Mouse (Mus musculus): ENCODE measurements around the gene Gad1. TPM values are rescaled to one million over a fixed set of nuclear protein-coding genes. Genes with fewer than 3 reads are reported as not detected.
A peak's percentile ranks its signal among the peaks of the same experiment; 100 is the strongest.

The Gad1 gene
- polyA plus RNA-seq, 1 experiment from 2014 or later: 0.71 TPM

DNA sequence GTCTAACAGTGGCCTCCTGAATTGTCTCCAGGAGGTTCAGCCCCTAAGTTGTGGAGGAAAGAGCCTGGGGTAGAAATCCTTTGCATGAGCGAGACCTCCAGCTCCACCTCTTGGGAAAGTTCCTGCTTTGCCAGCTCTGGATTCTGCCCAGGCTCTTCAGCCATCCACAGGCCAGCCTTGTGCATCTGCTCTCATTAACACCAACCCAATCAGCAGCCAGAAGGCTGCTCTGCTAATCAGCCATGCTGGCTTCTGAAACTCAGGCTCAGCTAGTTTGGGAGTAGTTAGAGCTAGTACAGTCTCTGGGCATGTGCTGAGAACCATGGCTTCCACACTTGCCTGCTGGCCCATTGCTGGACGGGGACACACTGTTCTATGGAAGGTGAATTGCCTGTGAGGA, 43.0 kb downstream of the Gad1 start:
- no peak for ATAC-seq (ENCODE audit: insufficient number of reproducible peaks, low FRiP score, low TSS enrichment, low read depth)

DNA sequence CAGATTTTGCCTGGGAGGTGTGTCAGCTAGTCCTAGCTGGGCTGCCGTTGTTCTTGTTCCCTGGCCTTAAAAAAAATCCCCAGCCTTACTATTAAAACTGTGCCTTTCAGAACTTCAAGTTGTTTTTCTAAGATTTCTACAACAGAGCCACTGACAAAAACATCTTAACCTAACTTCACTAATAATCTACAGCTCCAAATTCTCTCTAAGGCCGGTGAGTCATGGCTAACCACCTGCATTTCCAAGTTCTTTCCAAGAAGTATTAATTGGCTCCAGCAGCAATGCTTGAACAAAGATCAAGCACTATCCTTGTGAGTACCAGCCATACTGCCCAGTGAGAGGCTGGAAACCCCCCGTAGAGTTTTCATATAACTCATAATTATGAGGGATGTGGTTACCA, 56.9 kb downstream of the Gad1 start:
- Histone ChIP-seq H3K27ac (replicated peaks) (no peak overlapping the region), H3K9me3 (replicated peaks) (no peaks in the 10 kb centered on the region), H3K4me1 (no peaks in the 10 kb centered on the region), H3K9ac (no peak overlapping the region), H3K4me2 (replicated peaks) (no peak overlapping the region), H3K4me3 (replicated peaks) (no peak overlapping the region), H3K27me3 (no peaks in the 10 kb centered on the region), H3K36me3 (no peaks in the 10 kb centered on the region)
- 56% methylated on average over 3 of the region's 3 CpGs for WGBS
- ATAC-seq (ENCODE audit: insufficient number of reproducible peaks, low FRiP score, low TSS enrichment, low read depth): no peak

More for the DNA sequence above, 43.0 kb downstream of the Gad1 start:
- Histone ChIP-seq H3K4me2 (replicated peaks) (no peak overlapping the region), H3K4me3 (replicated peaks) (no peak overlapping the region), H3K36me3 (no peaks in the 10 kb centered on the region), H3K27ac (replicated peaks) (no peak overlapping the region), H3K27me3 (no peaks in the 10 kb centered on the region), H3K9ac (no peak overlapping the region), H3K4me1 (no peaks in the 10 kb centered on the region), H3K9me3 (replicated peaks) (no peaks in the 10 kb centered on the region)
- WGBS: 58% methylated on average over 2 of the region's 2 CpGs

DNA sequence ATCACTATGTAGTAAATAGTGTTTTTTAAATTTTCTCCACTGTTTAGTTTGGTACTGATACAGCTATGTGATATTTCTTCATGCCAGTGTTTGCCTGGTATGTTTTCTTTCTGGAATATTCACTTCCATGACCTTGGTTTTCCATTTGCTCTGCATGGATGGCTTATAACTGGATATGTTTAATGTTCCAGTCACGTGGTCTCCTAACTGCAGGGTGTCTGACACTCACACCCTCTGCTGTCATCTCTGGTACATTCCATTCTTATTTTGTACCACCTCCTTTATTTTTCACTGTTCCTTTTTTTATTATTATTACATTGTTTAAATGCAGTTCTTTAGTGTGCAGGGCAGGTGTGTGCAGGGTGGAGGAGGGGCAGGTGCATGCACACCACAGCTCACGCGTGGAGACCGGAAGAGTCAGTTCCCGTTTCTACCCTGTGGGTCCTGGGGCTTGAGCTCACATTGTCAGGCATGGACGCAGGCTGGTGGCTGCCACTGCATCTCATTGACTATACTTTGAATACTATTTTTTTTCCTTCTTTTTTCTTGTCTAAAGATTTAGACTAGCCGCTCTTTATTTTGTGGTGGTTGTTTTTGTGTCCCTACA, 62.0 kb downstream of the Gad1 start:
- Histone ChIP-seq H3K9ac (no peak overlapping the region), H3K4me1 (no peaks in the 10 kb centered on the region), H3K27me3 (no peaks in the 10 kb centered on the region), H3K4me3 (replicated peaks) (no peak overlapping the region), H3K9me3 (replicated peaks) (no peaks in the 10 kb centered on the region), H3K4me2 (replicated peaks) (no peak overlapping the region), H3K36me3 (no peaks in the 10 kb centered on the region), H3K27ac (replicated peaks) (no peak overlapping the region)
- ATAC-seq (ENCODE audit: insufficient number of reproducible peaks, low FRiP score, low TSS enrichment, low read depth): no peak
- 79% methylated on average over 7 of the region's 7 CpGs for WGBS

DNA sequence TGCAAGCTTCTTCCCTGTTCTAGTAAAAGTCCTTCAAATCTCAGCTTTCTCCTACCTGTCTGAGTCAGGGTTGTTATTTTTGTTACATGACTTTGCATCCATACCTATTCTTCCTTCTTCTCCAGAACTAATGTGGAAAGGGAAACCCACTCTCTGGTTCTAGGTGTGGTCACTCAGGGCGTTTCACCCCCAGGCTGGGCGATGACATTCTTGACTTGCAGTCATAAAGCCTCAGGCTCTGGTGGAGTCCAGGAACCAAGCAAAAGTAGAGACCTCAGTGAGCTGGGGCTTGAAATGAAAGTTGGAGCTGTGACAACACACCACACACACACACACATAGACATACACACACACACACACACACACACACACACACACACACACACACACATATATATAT, 63.2 kb downstream of the Gad1 start:
- Histone ChIP-seq H3K4me2 (replicated peaks) (no peak overlapping the region), H3K9me3 (replicated peaks) (no peaks in the 10 kb centered on the region), H3K4me3 (replicated peaks) (no peak overlapping the region), H3K36me3 (no peaks in the 10 kb centered on the region), H3K4me1 (no peaks in the 10 kb centered on the region), H3K27ac (replicated peaks) (no peak overlapping the region), H3K9ac (no peak overlapping the region), H3K27me3 (no peaks in the 10 kb centered on the region)
- ATAC-seq (ENCODE audit: insufficient number of reproducible peaks, low FRiP score, low TSS enrichment, low read depth): no peak
- 76% methylated on average over 2 of the region's 2 CpGs for WGBS

DNA sequence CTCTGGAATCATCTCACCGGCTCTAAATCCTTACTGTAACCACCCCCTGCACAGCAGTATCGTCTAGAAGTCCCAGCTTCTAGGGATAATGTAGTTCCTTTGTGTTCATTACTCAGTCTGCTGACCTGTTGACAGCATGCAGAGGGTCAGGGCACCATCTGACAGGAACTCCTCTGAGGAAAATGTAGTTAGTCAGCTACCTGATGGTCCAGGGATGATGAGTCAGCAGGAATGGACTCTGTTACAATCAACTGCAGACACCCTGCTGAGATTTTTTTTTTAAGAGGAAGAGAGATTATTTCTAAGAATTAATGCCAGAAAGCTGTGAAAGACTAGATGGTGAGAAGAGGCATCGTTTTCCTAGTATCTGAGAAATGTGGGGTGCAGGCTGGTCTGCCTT, 63.7 kb downstream of the Gad1 start:
- Histone ChIP-seq H3K4me1 (no peaks in the 10 kb centered on the region), H3K27me3 (no peaks in the 10 kb centered on the region), H3K4me3 (replicated peaks) (no peak overlapping the region), H3K4me2 (replicated peaks) (no peak overlapping the region), H3K27ac (replicated peaks) (no peak overlapping the region), H3K9ac (no peak overlapping the region), H3K9me3 (replicated peaks) (no peaks in the 10 kb centered on the region), H3K36me3 (no peaks in the 10 kb centered on the region)
- ATAC-seq (ENCODE audit: insufficient number of reproducible peaks, low FRiP score, low TSS enrichment, low read depth): no peak
- WGBS: 60% methylated on average over 3 of the region's 3 CpGs

DNA sequence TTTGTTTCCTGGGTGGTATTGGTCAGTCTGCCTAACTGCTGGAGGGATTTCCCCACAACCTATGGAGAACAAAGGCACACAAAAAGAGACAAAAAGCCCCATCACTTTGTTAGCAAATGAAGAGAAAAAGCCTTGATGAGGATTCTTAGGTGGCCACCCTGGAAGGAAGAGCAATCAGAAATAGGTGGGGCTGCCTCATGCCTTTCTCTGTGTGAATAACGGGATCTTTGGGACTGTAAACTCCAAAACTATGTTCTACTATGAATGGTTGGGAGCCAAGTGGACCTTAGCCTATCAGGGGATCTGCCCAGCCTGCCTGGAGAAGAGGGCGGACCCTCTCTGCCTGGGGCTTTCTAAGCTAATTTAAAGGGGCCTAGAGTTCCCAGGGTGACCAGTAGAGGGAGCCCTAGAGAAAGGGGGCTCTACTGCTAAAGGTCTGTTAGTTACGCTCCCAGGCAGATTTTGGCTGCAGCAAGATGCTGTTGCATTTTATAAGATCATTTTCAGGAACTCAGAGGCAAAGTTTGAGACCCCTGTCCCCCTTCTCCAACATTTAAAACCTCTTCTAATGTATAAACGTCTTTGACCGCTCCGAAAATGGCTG, 66.5 kb downstream of the Gad1 start:
- H3K4me3 ChIP-seq (replicated peaks): no peak overlapping the region
- H3K9me3 ChIP-seq (replicated peaks): no peaks in the 10 kb centered on the region
- WGBS: 84% methylated on average over 6 of the region's 6 CpGs
- H3K4me2 ChIP-seq (replicated peaks): no peak overlapping the region
- no peaks in the 10 kb centered on the region for H3K27me3 ChIP-seq
- ATAC-seq (ENCODE audit: insufficient number of reproducible peaks, low FRiP score, low TSS enrichment, low read depth): no peak
- no peak overlapping the region for H3K9ac ChIP-seq
- H3K36me3 ChIP-seq: no peaks in the 10 kb centered on the region
- no peak overlapping the region for H3K27ac ChIP-seq (replicated peaks)
- no peaks in the 10 kb centered on the region for H3K4me1 ChIP-seq

DNA sequence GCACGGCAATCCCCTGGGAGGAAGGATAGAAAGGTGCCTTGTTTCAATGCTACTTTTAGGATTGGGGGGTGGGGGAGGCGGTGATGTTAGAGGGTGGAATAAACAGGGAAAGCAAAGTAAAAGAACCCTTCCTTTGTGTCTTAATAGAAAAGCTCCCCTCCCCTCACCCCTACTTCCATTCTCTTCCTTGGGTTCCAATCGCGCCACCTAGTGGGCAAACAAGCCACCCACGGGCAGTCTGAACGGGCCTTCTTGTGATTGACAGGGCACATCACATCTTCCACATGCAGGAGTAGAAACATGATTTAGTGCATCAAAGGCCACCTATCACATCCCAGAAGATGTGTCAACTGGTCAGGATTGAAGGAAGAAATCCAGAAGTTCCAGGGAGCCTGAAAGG, 67.4 kb downstream of the Gad1 start:
- Histone ChIP-seq H3K27ac (replicated peaks) (no peak overlapping the region), H3K9ac (no peak overlapping the region), H3K4me1 (no peaks in the 10 kb centered on the region), H3K4me2 (replicated peaks) (no peak overlapping the region), H3K27me3 (no peaks in the 10 kb centered on the region), H3K9me3 (replicated peaks) (no peaks in the 10 kb centered on the region), H3K4me3 (replicated peaks) (no peak overlapping the region), H3K36me3 (no peaks in the 10 kb centered on the region)
- WGBS: 14% methylated on average over 6 of the region's 6 CpGs
- ATAC-seq (ENCODE audit: insufficient number of reproducible peaks, low FRiP score, low TSS enrichment, low read depth): no peak

DNA sequence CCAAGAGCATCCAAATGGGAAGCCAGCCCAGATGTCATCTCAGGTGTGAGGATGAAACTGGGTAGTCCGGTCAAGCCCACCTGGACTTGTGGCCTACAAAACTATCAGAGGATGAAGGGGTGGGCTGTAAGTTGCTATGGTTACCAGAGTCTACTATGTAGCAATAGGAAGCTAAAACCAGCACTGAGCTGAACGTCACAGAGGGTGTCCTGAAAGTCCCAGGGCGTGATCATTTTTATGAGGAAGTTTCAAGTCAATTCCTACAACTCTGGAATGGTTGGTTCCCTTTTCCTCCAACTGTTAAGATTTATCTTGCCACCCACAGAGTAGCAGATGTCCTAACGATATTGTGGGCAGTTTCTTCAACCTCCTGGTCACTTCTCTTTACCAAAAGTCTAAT, 69.4 kb downstream of the Gad1 start:
- no peaks in the 10 kb centered on the region for H3K36me3 ChIP-seq
- H3K27ac ChIP-seq (replicated peaks): no peak overlapping the region
- H3K9me3 ChIP-seq (replicated peaks): 0 out of 2 replicates have a peak, but pooled peaks cover 2% of the 10 kb centered on the region
- H3K4me1 ChIP-seq: no peaks in the 10 kb centered on the region
- no peak for ATAC-seq (ENCODE audit: insufficient number of reproducible peaks, low FRiP score, low TSS enrichment, low read depth)
- no peak overlapping the region for H3K4me3 ChIP-seq (replicated peaks)
- no peak overlapping the region for H3K4me2 ChIP-seq (replicated peaks)
- 68% methylated on average over 4 of the region's 4 CpGs for WGBS
- H3K9ac ChIP-seq: no peak overlapping the region
- no peaks in the 10 kb centered on the region for H3K27me3 ChIP-seq

DNA sequence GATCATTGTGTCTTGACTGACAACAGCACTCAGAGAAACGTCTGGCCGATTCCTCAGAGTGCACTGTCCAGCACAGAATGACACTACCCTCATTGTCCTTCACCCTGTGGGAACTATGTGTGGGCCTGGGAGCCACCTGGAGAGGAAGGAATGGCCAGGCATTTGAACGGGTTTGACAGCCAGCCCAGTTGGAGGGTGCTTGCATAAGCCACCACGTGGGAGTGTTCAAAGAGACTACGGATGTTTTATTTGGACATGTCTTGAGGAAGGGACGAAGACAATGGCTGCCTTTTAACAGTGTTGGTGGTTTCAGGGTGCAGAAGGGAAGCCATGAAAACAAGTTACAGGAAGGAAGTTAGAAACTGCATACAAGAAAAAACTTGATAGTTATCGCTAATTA, 72.9 kb downstream of the Gad1 start:
- Histone ChIP-seq H3K9ac (no peak overlapping the region), H3K4me2 (replicated peaks) (no peak overlapping the region), H3K9me3 (replicated peaks) (0 out of 2 replicates have a peak, but pooled peaks cover 5% of the 10 kb centered on the region), H3K4me3 (replicated peaks) (no peak overlapping the region), H3K4me1 (peaks cover 10% of the 10 kb centered on the region), H3K27ac (replicated peaks) (no peak overlapping the region), H3K27me3 (no peaks in the 10 kb centered on the region), H3K36me3 (no peaks in the 10 kb centered on the region)
- 49% methylated on average over 7 of the region's 7 CpGs for WGBS
- ATAC-seq (ENCODE audit: insufficient number of reproducible peaks, low FRiP score, low TSS enrichment, low read depth): no peak

DNA sequence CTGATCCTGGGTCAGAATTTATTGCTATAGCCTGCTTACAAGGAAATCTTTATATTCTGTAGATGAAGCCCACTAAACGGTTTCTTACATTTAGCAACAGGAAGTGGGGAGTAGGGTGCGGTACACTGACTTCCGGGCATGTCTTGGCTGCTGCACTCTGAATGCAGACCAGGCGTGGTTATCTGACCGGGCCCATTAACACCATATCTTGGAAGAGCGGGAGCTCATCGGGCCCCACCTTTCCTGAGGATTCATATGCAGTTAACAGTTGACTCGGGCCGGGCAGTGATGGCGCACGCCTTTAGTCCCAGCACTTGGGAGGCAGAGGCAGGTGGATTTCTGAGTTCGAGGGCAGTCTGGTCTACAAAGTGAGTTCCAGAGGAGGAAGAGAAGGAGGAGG, 75.5 kb downstream of the Gad1 start:
- Histone ChIP-seq H3K4me3 (replicated peaks) (no peak overlapping the region), H3K27me3 (no peaks in the 10 kb centered on the region), H3K27ac (replicated peaks) (no peak overlapping the region), H3K9ac (no peak overlapping the region), H3K4me1 (peaks cover 10% of the 10 kb centered on the region), H3K36me3 (no peaks in the 10 kb centered on the region), H3K4me2 (replicated peaks) (no peak overlapping the region), H3K9me3 (replicated peaks) (0 out of 2 replicates have a peak, but pooled peaks cover 5% of the 10 kb centered on the region)
- ATAC-seq (ENCODE audit: insufficient number of reproducible peaks, low FRiP score, low TSS enrichment, low read depth): no peak
- WGBS: 89% methylated on average over 12 of the region's 12 CpGs

DNA sequence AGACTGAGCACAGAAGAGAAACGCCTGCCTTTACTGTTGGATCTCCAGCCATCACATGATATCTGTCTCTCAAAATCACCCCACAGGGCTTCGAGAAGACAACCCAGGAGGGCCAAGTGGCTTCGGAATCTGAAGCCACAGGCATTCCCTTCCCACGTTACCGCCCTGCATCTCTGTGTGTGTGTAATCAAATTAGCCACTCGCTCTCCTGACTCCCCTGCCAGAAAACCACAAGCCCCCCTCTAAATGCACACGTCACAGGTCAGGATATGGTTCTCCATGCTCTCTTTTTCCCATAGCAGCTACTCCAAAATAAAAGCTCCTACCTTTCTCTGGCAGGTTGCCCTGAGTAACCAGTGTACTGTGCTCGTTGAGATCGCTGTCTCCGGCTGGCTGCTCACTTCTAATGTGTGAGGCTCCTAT, 76.5 kb downstream of the Gad1 start:
- Histone ChIP-seq H3K27me3 (no peaks in the 10 kb centered on the region), H3K4me2 (replicated peaks) (peak overlapping the region; percentile 51), H3K9me3 (replicated peaks) (0 out of 2 replicates have a peak, but pooled peaks cover 5% of the 10 kb centered on the region), H3K4me3 (replicated peaks) (peak overlapping the region; percentile 30), H3K27ac (replicated peaks) (peak overlapping the region; percentile 68; the same call in 1 of the 2 replicates), H3K36me3 (no peaks in the 10 kb centered on the region), H3K4me1 (peaks cover 10% of the 10 kb centered on the region), H3K9ac (no peak overlapping the region)
- 6% methylated on average over 10 of the region's 10 CpGs for WGBS
- ATAC-seq (ENCODE audit: insufficient number of reproducible peaks, low FRiP score, low TSS enrichment, low read depth): peak; percentile 85

DNA sequence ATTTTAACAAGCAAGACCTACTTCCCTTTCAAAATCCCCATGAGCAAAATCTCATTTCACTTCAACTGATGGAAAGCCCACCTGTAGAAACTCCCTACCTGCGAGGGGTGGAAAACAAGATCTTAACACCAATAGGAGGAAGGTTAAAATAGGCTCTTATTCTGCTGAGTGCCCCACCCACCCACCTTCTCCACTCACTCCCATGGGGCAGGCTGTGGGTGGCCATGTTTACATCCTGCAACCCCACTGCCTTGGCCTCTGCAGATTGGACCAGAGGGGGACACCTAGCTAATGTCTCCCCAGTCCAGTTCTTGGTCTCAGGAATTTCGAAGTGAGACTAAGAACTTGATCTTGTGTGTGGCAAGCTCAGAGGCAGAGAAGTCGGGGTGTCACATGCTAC, 77.0 kb downstream of the Gad1 start:
- H3K27ac ChIP-seq (replicated peaks): no peak overlapping the region
- WGBS: 45% methylated on average over 3 of the region's 3 CpGs
- no peak for ATAC-seq (ENCODE audit: insufficient number of reproducible peaks, low FRiP score, low TSS enrichment, low read depth)
- peak overlapping the region; percentile 51 for H3K4me2 ChIP-seq (replicated peaks)
- no peaks in the 10 kb centered on the region for H3K36me3 ChIP-seq
- H3K4me1 ChIP-seq: peaks cover 10% of the 10 kb centered on the region
- H3K9me3 ChIP-seq (replicated peaks): 0 out of 2 replicates have a peak, but pooled peaks cover 5% of the 10 kb centered on the region
- 0 out of 2 replicates have a peak overlapping the region, but pooled peaks have one; percentile 30 for H3K4me3 ChIP-seq (replicated peaks)
- H3K9ac ChIP-seq: no peak overlapping the region
- H3K27me3 ChIP-seq: no peaks in the 10 kb centered on the region

Measured in embryonic facial prominence, embryonic 15.5 days (tissue).